Mouse (Mus musculus) cerebellum, postnatal 14 days (tissue): ENCODE results near the gene Lxn.
A peak's percentile ranks its signal among the peaks of the same experiment; 100 is the strongest.

Experiments
- DNase-seq, 2 experiments: peaks; one replicate each; pipeline ENCODE4 v3.0.0; 2021; ENCODE audit warnings: mixed read lengths in 2 of 2

Lxn gene

DNA sequence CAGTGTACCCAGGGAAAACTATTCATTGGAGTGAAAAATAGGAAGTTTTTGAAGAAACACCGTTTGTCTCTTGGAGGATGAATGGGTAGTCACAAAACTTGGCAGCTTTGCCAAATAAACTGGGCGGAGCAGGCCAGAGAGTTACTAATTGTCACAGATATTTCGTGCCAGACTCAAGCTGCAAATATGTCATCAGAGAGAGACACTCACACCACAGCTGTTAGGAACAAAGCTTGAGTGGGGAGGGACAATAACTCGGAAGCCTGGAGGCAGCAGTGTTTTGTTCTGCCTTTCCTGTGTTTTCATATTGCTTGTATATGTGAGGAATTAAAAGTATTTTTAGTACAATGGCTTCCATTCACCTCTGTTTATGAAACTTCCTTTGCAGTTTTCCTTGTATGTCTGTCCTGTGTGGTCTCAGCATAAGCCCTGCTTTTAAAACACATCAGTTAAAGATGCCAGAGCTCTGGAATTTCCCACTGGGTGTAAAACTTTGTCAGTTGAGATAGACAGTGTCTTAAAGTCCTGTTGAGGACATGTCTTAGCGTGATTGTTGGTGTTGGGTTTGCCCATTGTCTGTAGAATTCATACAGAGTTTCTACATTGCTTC is 13.0 kb downstream of the Lxn start:
- no peak for DNase-seq

DNA sequence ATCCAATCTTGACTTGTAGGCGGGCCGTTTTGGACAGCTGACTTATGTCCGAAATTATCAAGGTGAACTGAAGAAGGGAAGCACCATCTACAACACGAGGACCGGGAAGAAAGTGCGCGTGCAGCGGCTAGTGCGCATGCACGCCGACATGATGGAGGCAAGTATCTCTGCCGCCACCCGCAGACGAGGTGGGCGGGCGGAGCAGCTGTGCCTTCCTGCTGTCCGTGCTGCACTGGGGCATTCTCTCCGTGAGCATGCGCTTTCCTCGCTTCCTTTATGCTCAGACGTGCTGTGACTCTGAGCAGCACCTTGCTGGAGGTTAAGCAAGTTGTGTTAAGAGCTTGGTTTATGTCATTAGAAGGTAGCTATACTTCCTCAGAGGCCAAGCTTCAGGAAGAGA is 14.1 kb downstream of the Lxn start:
- DNase-seq, result no peak

DNA sequence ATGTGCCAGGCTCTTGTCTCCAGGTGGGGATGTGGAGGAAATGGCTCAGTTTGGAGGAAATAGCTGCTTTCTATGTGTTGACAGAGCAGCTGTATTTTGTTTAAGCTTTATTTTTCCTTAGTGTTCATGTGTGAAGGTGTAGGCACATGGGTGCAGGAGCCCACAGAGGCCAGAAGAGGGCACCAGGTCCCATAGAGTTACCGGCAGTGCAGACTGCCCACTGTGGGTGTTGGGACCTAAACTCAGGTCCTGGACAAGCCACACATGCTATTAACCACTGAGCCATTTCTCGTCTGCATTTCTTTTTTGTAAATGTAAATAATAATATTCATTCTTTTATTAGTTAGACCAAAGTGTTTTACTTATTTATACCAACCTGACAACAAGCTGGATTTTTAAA is 16.6 kb downstream of the Lxn start:
- no peak for DNase-seq

DNA sequence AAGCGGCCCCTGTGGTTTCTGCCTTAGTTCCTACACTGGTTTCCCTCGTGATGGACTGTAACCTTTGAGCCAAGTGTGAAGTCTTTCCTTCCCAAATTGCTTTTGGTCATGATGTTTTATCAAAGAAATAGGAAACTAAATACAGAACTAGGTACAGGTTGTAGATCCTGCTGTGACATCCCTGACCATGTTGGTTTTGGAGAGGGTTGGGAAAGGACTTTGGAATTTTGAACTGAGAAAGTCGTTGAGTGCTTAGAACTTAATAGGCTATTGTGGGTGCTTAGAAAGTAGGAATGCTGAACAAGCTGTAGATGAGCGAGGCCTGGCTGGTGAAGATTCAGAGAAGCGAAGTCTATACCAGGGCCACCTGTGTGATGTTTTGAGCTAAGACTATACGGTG is 29.7 kb downstream of the Lxn start:
- DNase-seq, result no peak

DNA sequence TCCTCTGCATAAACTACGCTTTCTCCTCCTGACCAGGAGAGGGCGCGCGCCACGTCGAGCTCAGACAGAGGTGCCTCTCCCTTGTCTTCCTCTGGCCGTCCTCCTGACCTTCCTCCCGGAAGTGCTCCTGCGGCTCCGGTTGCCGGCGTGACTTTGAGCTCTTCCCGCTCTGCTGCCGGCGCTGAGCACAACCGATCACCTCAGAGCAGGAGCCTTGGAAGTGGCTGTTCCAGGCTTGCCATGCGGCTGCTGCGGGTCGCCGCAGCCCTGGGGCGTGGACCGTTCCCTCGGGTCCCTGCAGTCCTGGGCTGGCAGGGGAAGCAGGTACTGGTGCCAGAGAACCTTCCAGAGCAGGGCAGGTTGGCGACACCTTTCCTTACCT is 33.7 kb downstream of the Lxn start, which contains the start of gene Gfm1:
Gene Gfm1 (plus strand): TSS at position 98 of the 382 bp plus-strand sequence.
- peak; percentile 94 to 95 for DNase-seq

DNA sequence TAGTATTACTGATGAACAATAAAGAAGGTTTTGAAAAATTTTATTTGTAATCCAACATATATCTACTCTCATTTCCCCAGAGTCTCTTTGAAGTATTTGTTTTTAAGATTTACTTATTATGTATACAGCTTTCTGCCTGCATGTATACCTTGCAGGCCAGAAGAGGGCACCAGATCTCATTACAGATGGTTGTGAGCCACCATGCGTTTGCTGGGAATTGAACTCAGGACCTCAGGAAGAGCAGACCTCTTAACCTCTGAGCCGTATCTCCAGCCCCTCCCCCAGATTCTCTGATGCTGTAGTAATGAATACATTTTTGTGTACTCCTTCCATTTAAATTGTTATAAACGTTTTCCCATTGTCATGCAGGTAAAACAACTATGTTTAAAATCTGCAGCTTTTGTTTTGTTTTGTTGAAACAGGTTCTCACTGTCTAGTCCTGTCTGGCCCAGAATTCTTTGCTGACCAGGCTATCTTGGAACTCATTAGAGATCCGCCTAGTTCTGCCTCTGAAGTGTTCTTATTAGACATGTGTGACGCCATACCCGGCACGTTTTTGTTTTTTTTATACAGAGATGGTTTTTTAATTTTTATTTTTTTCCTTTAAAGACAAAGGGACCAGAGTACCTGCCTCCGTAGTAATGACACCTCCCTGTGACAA is 34.3 kb downstream of the Lxn start:
- DNase-seq, result peak in 1 of 2 experiments; percentile 14
